Mouse (Mus musculus) kidney, adult 8-10 months (tissue): Measurements from ENCODE around the gene Sox8.

Source experiments
- DNase-seq, 2 experiments: peaks; one replicate each; pipeline ENCODE4 v3.0.0; 2022

Sox8 gene

GRCm38 (mm10) chr17:25579332-25580047, 9.0 kb upstream of the Sox8 start:
- DNase-seq: peak; percentile 33 to 43

GRCm38 (mm10) chr17:25578920-25579319, 8.4 kb upstream of the Sox8 start, which contains the start of gene Lmf1:
Gene Lmf1, plus strand, starts transcription at chr17:25579085.
- peak; percentile 97 to 98 for DNase-seq

GRCm38 (mm10) chr17:25577702-25578101, 7.2 kb upstream of the Sox8 start:
- no peak for DNase-seq

GRCm38 (mm10) chr17:25577263-25577662, 6.8 kb upstream of the Sox8 start:
- no peak for DNase-seq

GRCm38 (mm10) chr17:25576034-25576433, 5.5 kb upstream of the Sox8 start:
- DNase-seq: no peak

GRCm38 (mm10) chr17:25575208-25575971, 4.9 kb upstream of the Sox8 start:
- no peak for DNase-seq

GRCm38 (mm10) chr17:25571453-25571820, 951 bp upstream of the Sox8 start:
- no peak for DNase-seq

GRCm38 (mm10) chr17:25569833-25570647, 446 bp downstream of the Sox8 start:
- DNase-seq: no peak

- no peak for DNase-seq
Measured at GRCm38 (mm10) chr17:25568880-25569279, 1.6 kb downstream of the Sox8 start.

- DNase-seq: no peak
Measured at GRCm38 (mm10) chr17:25568206-25568605, 2.3 kb downstream of the Sox8 start.

GRCm38 (mm10) chr17:25567745-25568144, 2.7 kb downstream of the Sox8 start:
- DNase-seq: peak; percentile 30 to 50

- no peak for DNase-seq
Measured at GRCm38 (mm10) chr17:25567261-25567660, 3.2 kb downstream of the Sox8 start.

GRCm38 (mm10) chr17:25565860-25566600, 4.5 kb downstream of the Sox8 start:
- no peak for DNase-seq

GRCm38 (mm10) chr17:25565244-25565643, 5.2 kb downstream of the Sox8 start:
- DNase-seq: no peak

- DNase-seq: no peak
Measured at GRCm38 (mm10) chr17:25564481-25564880, 6.0 kb downstream of the Sox8 start.

GRCm38 (mm10) chr17:25561223-25562028, 9.1 kb downstream of the Sox8 start:
- no peak for DNase-seq

- no peak for DNase-seq
Measured at GRCm38 (mm10) chr17:25560554-25561222, 9.8 kb downstream of the Sox8 start.

- DNase-seq: no peak
Measured at GRCm38 (mm10) chr17:25559634-25560033, 10.9 kb downstream of the Sox8 start.

- no peak for DNase-seq
Measured at GRCm38 (mm10) chr17:25556630-25557354, 13.7 kb downstream of the Sox8 start.
